Mouse (Mus musculus) cortical plate, adult 2 months (tissue): ENCODE measurements around the gene B3gnt9. TPM values are rescaled to one million over a fixed set of nuclear protein-coding genes. Genes with fewer than 3 reads are reported as not detected.

Experiments
- H3K27ac ChIP-seq: fragments of 200-500 bp; 2 replicates; pipeline ENCODE4 v1.5.1; 2012; ENCODE audit warnings: low read length, control low read depth, inconsistent platforms; ENCODE audit not compliant: insufficient read depth
- H3K4me1 ChIP-seq: fragments of 200-500 bp; 2 replicates; pipeline ENCODE4 v1.6.1; 2011; ENCODE audit warnings: low read length; ENCODE audit not compliant: control insufficient read depth, insufficient read depth
- H3K4me3 ChIP-seq: fragments of 200-500 bp; 2 replicates; pipeline ENCODE4 v1.5.1; 2011; ENCODE audit warnings: mild to moderate bottlenecking, low read length, control low read depth; ENCODE audit not compliant: insufficient read depth
- CTCF ChIP-seq: fragments of 200-500 bp; IDR thresholded peaks from 2 replicates; pipeline ENCODE4 v1.5.1; 2011; ENCODE audit warnings: mild to moderate bottlenecking, control low read depth, low read length; ENCODE audit not compliant: insufficient read depth; ENCODE audit errors: extremely low read depth
- POLR2A ChIP-seq: fragments of 200-500 bp; IDR thresholded peaks from 2 replicates; pipeline ENCODE4 v1.6.1; 2011; ENCODE audit warnings: mild to moderate bottlenecking, low read length, control low read depth; ENCODE audit not compliant: insufficient read depth; ENCODE audit errors: extremely low read depth
- polyA plus RNA-seq: library from polyadenylated mRNA; depleted of rRNA; stranded (reverse); fragments of >200 nt; gene quantifications from 2 replicates; pipeline ENCODE4 v1.2.3, GENCODE M21; 2012

Gene B3gnt9
- polyA plus RNA-seq, 1 experiment: 5.5 TPM

GRCm38 (mm10) chr8:105261326-105261980 is 6.5 kb upstream of the B3gnt9 start:
- Histone ChIP-seq H3K27ac (no peak overlapping the region), H3K4me3 (no peak overlapping the region), H3K4me1 (no peaks in the 10 kb centered on the region)
- no peak for TF ChIP-seq CTCF

GRCm38 (mm10) chr8:105260371-105261099 is 5.6 kb upstream of the B3gnt9 start:
- no peak overlapping the region for H3K27ac ChIP-seq
- H3K4me3 ChIP-seq: no peak overlapping the region
- H3K4me1 ChIP-seq: no peaks in the 10 kb centered on the region
- TF ChIP-seq POLR2A (no peak), CTCF (no peak)

- Histone ChIP-seq H3K4me3 (peak overlapping the region; percentile 20), H3K27ac (no peak overlapping the region)
- peak; percentile 80 for TF ChIP-seq CTCF
- TF ChIP-seq POLR2A: no peak
These were observed 4.9 kb upstream of the B3gnt9 start for GRCm38 (mm10) chr8:105259721-105260320.

GRCm38 (mm10) chr8:105258911-105259720 is 4.2 kb upstream of the B3gnt9 start:
- Histone ChIP-seq H3K4me3 (peak overlapping the region; percentile 20), H3K27ac (no peak overlapping the region), H3K4me1 (no peaks in the 10 kb centered on the region)
- TF ChIP-seq CTCF (no peak), POLR2A (no peak)

More at GRCm38 (mm10) chr8:105259721-105260320, 4.9 kb upstream of the B3gnt9 start:
- no peaks in the 10 kb centered on the region for H3K4me1 ChIP-seq

- H3K27ac ChIP-seq: no peak overlapping the region
- TF ChIP-seq CTCF (no peak), POLR2A (no peak)
- no peaks in the 10 kb centered on the region for H3K4me1 ChIP-seq
- H3K4me3 ChIP-seq: no peak overlapping the region
These were observed 2.6 kb upstream of the B3gnt9 start for GRCm38 (mm10) chr8:105257318-105258114.

GRCm38 (mm10) chr8:105254152-105254965 is 594 bp downstream of the B3gnt9 start:
- peak; percentile 58 for TF ChIP-seq CTCF
- TF ChIP-seq POLR2A: peak; percentile 7; the same call in 1 of the 2 replicates
- Histone ChIP-seq H3K4me3 (peak overlapping the region; percentile 58), H3K4me1 (no peaks in the 10 kb centered on the region), H3K27ac (no peak overlapping the region; the same call in 1 of the 2 replicates)

GRCm38 (mm10) chr8:105253766-105254151 is 1.2 kb downstream of the B3gnt9 start:
- TF ChIP-seq CTCF (no peak), POLR2A (no peak)
- peak overlapping the region; percentile 58; the same call in 1 of the 2 replicates for H3K4me3 ChIP-seq
- no peaks in the 10 kb centered on the region for H3K4me1 ChIP-seq
- no peak overlapping the region for H3K27ac ChIP-seq

GRCm38 (mm10) chr8:105252680-105253537 is 2.0 kb downstream of the B3gnt9 start:
- Histone ChIP-seq H3K27ac (no peak overlapping the region), H3K4me1 (no peaks in the 10 kb centered on the region), H3K4me3 (no peak overlapping the region)
- no peak for TF ChIP-seq CTCF
